Mouse (Mus musculus) testis, adult 2 months (tissue): ENCODE data around the gene Mrps21. TPM values are rescaled to one million over a fixed set of nuclear protein-coding genes. Genes with fewer than 3 reads are reported as not detected.
"Not testable (repeated sequence)": the region's sequence is repeated elsewhere in the genome, so short reads cannot be mapped to it uniquely, and the experiment has no call there.

ENCODE experiments used
- H3K27ac ChIP-seq: fragments of 200-500 bp; 2 replicates; pipeline ENCODE4 v1.5.1; 2012; ENCODE audit warnings: low read depth, low read length; ENCODE audit not compliant: control insufficient read depth, insufficient read depth
- H3K27me3 ChIP-seq: fragments of 200-500 bp; 2 replicates; pipeline ENCODE4 v1.6.1; 2012; ENCODE audit warnings: mild to moderate bottlenecking, low read length, moderate library complexity; ENCODE audit not compliant: control insufficient read depth, insufficient read depth
- H3K36me3 ChIP-seq: fragments of 200-500 bp; 2 replicates; pipeline ENCODE4 v1.6.1; 2012; ENCODE audit warnings: mild to moderate bottlenecking, low read length; ENCODE audit not compliant: control insufficient read depth, insufficient read depth
- H3K4me1 ChIP-seq: fragments of 200-500 bp; 2 replicates; pipeline ENCODE4 v1.6.1; 2012; ENCODE audit warnings: low read length; ENCODE audit not compliant: control insufficient read depth, insufficient read depth
- H3K4me3 ChIP-seq: fragments of 200-500 bp; 2 replicates; pipeline ENCODE4 v1.5.1; 2012; ENCODE audit warnings: low read depth, mild to moderate bottlenecking, low read length, moderate library complexity, mixed read lengths; ENCODE audit not compliant: control insufficient read depth
- CTCF ChIP-seq: fragments of 200-500 bp; IDR thresholded peaks from 2 replicates; pipeline ENCODE4 v1.5.1; 2012; ENCODE audit warnings: low read depth, mild to moderate bottlenecking, inconsistent platforms, low read length, moderate library complexity; ENCODE audit not compliant: control insufficient read depth, insufficient read depth, insufficient replicate concordance
- POLR2A ChIP-seq: fragments of 200-500 bp; IDR thresholded peaks from 2 replicates; pipeline ENCODE4 v1.6.1; 2012; ENCODE audit warnings: low read depth, mild to moderate bottlenecking, inconsistent platforms, low read length, moderate library complexity; ENCODE audit not compliant: control insufficient read depth
- polyA plus RNA-seq: library from polyadenylated mRNA; depleted of rRNA; stranded (reverse); fragments of >200 nt; gene quantifications from 2 replicates; pipeline ENCODE4 v1.2.3, GENCODE M21; 2012; rRNA removed

Gene Mrps21
- polyA plus RNA-seq, result 30.5 and 40.4 TPM in 2 replicates

GRCm38 (mm10) chr3:95871392-95871867 lies at the start of gene Mrps21:
Mrps21 (minus strand) TSS chr3:95871519.
- H3K27ac ChIP-seq, result peak within 1 kb of the TSS; percentile 73
- TF ChIP-seq POLR2A, result peak; percentile 88
- no peak for TF ChIP-seq CTCF
- H3K27me3 ChIP-seq, result no peaks in the 10 kb centered on the region
- H3K36me3 ChIP-seq, result no peaks in the 10 kb centered on the region
- H3K4me1 ChIP-seq, result peaks cover 5% of the 10 kb centered on the region
- H3K4me3 ChIP-seq, result peak within 1 kb of the TSS; percentile 95

GRCm38 (mm10) chr3:95920532-95920931 lies 49.2 kb upstream of the Mrps21 start:
- H3K4me1 ChIP-seq, H3K27ac ChIP-seq, H3K36me3 ChIP-seq, H3K27me3 ChIP-seq: not testable (repeated sequence)
- peak overlapping the region; percentile 72 for H3K4me3 ChIP-seq

- H3K4me1 ChIP-seq, result no peaks in the 10 kb centered on the region; the same call in 1 of the 2 replicates
- H3K4me3 ChIP-seq, result no peak overlapping the region
- H3K27me3 ChIP-seq, result no peaks in the 10 kb centered on the region
- TF ChIP-seq POLR2A, result no peak
- no peak for TF ChIP-seq CTCF
- H3K27ac ChIP-seq, result no peak overlapping the region
- no peaks in the 10 kb centered on the region for H3K36me3 ChIP-seq
Observed at GRCm38 (mm10) chr3:95916760-95917159, 45.4 kb upstream of the Mrps21 start.

GRCm38 (mm10) chr3:95914706-95915105 lies 43.4 kb upstream of the Mrps21 start:
- H3K27me3 ChIP-seq, result no peaks in the 10 kb centered on the region
- no peaks in the 10 kb centered on the region for H3K4me1 ChIP-seq
- H3K4me3 ChIP-seq, result no peak overlapping the region
- H3K36me3 ChIP-seq, result no peaks in the 10 kb centered on the region
- TF ChIP-seq CTCF (no peak), POLR2A (no peak)
- no peak overlapping the region for H3K27ac ChIP-seq

- H3K27ac ChIP-seq, result no peak overlapping the region
- TF ChIP-seq POLR2A, result no peak
- TF ChIP-seq CTCF, result no peak
- no peak overlapping the region for H3K4me3 ChIP-seq
- H3K27me3 ChIP-seq, result no peaks in the 10 kb centered on the region
- H3K36me3 ChIP-seq, result no peaks in the 10 kb centered on the region
- H3K4me1 ChIP-seq, result peaks cover 13% of the 10 kb centered on the region
Observed at GRCm38 (mm10) chr3:95907613-95908012, 36.3 kb upstream of the Mrps21 start.

DNA sequence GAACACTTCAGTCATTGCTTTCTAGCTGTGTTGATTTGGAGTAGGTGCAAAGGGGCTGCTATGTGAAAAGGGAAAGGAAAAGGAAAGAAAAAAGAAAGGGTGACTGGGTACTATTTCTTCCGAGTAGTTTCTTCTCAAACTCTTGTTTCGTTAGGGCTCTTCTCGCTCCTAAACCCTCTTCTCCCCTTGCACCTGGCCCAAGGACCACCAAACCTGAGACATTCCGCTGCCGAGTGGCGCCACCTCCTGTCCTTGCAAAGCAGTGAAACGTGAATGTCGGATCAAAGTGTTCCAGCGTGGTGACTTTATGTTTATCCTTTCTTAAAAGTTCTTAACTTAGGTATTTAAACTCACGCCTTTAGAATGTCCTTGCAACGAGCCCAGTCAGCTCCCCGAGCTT lies 35.5 kb upstream of the Mrps21 start:
- Histone ChIP-seq H3K27ac (no peak overlapping the region), H3K4me3 (no peak overlapping the region), H3K4me1 (peaks cover 13% of the 10 kb centered on the region), H3K27me3 (no peaks in the 10 kb centered on the region), H3K36me3 (no peaks in the 10 kb centered on the region)
- TF ChIP-seq CTCF (peak; percentile 71; the same call in 1 of the 2 replicates), POLR2A (no peak)

DNA sequence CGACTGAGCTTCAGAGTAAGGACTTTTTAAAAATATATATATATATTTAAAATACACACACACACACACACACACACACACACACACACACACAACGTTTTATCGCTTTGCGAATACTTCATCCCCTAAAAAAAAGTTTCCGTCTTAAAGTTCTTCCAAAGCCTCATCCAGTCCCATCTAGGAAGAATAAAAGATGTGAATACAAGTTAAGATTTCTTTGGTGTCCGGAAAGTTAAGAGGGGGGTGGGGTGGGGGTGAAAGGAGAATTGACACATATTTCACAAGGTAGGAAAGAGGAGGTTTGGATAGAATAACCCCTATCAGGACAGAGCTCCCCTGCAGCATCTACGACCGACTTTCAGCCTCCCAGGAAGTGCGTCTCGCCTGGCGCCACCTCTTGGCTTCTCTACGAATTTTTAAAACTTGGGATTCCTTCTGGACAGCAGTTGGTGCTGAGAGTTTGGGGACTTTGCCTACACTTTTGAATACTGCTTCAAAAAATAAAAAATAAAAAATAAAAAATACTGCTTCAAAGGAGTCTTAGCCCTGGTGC lies 34.7 kb upstream of the Mrps21 start:
- H3K4me3 ChIP-seq, result no peak overlapping the region

More for the DNA sequence above, 34.7 kb upstream of the Mrps21 start:
- H3K27me3 ChIP-seq, result no peaks in the 10 kb centered on the region
- no peak overlapping the region for H3K27ac ChIP-seq
- H3K36me3 ChIP-seq, result no peaks in the 10 kb centered on the region
- H3K4me1 ChIP-seq, result peaks cover 16% of the 10 kb centered on the region
- TF ChIP-seq POLR2A, result no peak
- peak; percentile 21; the same call in 1 of the 2 replicates for TF ChIP-seq CTCF
